Mouse (Mus musculus): ENCODE data around the gene Mmaa. TPM values are rescaled to one million over a fixed set of nuclear protein-coding genes. Genes with fewer than 3 reads are reported as not detected.

The Mmaa gene
- polyA plus RNA-seq, 1 experiment from 2014 or later = 17.2 TPM

DNA sequence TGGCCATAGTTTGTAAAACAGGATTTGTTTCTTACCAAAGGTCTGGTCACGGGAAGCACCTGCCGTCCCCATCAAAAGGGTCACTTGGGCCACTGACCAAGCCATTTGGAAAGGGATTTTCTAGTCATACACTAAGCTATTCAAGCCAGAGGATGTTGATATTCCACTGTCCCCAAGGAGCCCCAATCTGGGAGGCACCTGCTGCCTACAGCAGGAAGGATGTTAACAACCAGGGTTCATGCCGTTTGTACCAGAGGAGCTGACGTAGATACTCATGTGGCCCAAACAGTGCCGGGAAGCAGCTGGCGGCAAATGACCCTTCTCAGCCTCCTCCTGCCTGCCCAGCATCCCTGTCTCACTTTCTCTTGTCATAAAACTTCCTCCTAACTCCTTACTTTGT is 30.8 kb upstream of the Mmaa start:
- H3K27me3 ChIP-seq (ENCODE audit: control insufficient read depth, insufficient read depth, low read length) = no peaks in the 10 kb centered on the region
- H3K9ac ChIP-seq (replicated peaks; ENCODE audit: low read depth, low read length) = no peak overlapping the region
- H3K9me3 ChIP-seq (ENCODE audit: control insufficient read depth, low read length) = no peaks in the 10 kb centered on the region
- no peak overlapping the region for H3K27ac ChIP-seq (ENCODE audit: low read depth, low read length)
- H3K4me2 ChIP-seq (ENCODE audit: low read depth, low read length) = no peak overlapping the region
- H3K4me1 ChIP-seq (ENCODE audit: control insufficient read depth, insufficient read depth, low read length) = no peaks in the 10 kb centered on the region
- WGBS = 82% methylated on average over 6 of the region's 6 CpGs
- H3K4me3 ChIP-seq (ENCODE audit: low read depth, low read length) = no peak overlapping the region
- no peak for ATAC-seq (ENCODE audit: low read depth)
- H3K36me3 ChIP-seq (ENCODE audit: control insufficient read depth, insufficient read depth, low read length) = no peaks in the 10 kb centered on the region

DNA sequence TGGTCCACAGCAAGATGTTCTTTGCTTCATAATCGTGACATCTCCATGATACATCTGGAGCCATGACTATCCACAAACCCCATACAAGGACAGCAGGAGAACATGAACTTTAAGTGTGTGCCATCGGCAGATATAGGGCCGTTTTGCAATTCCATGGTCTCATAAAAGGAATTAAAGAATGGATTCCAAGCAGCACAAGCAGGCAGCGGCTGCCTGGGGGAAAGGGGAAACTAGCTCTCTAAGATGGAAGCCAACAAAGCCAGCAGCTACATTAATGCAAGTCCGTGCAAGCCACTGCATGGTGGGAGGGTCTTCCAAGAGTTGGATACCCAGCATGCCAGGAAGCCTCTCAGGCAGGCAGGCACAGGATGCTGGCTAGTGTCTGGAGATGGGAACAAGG is 30.2 kb upstream of the Mmaa start:
- no peak for ATAC-seq (ENCODE audit: low read depth)
- no peaks in the 10 kb centered on the region for H3K4me1 ChIP-seq (ENCODE audit: control insufficient read depth, insufficient read depth, low read length)
- 81% methylated on average over 5 of the region's 5 CpGs for WGBS

DNA sequence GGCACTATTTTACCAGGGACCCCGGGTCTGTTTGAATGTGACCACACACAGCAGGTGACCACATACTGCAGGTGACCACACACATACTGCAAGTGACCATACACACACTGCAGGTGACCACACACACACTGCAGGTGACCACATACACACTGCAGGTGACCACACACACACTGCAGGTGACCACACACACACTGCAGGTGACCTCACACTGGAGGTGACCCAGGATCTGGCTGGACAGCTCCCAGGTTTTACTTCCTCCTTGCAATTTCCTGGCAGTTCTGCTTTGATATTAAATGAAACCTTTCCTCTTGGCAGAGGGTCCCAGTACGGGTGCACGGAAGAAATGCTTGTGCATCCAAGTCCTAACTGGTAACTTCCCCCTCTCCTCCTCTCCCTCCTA is 29.3 kb upstream of the Mmaa start:
- 70% methylated on average over 3 of the region's 3 CpGs for WGBS

More for the DNA sequence above, 30.2 kb upstream of the Mmaa start:
- H3K4me3 ChIP-seq (ENCODE audit: low read depth, low read length) = no peak overlapping the region
- H3K4me2 ChIP-seq (ENCODE audit: low read depth, low read length) = no peak overlapping the region
- no peak overlapping the region for H3K9ac ChIP-seq (replicated peaks; ENCODE audit: low read depth, low read length)
- no peak overlapping the region for H3K27ac ChIP-seq (ENCODE audit: low read depth, low read length)
- no peaks in the 10 kb centered on the region for H3K9me3 ChIP-seq (ENCODE audit: control insufficient read depth, low read length)
- H3K36me3 ChIP-seq (ENCODE audit: control insufficient read depth, insufficient read depth, low read length) = no peaks in the 10 kb centered on the region
- H3K27me3 ChIP-seq (ENCODE audit: control insufficient read depth, insufficient read depth, low read length) = no peaks in the 10 kb centered on the region

DNA sequence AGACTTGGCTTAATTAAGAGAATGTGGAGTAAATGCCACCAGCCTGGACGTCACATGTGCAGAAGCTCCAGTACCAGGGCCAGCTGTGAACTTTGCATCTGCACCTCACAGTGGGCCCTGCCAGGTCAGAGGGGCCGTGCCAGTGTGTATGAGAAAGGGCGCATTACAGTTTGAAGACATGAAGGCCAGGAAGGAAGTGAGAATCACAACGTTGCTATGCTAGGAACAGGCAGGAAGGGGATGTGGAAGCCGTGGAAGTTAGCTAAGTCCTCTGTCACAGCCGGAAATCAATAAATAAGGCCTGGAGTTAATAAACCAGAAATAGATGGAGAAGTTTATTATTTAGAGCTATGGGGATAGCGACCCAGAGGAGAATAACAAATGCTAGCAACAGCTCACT is 28.4 kb upstream of the Mmaa start:
- 71% methylated on average over 7 of the region's 7 CpGs for WGBS
- Histone ChIP-seq H3K4me3 (ENCODE audit: low read depth, low read length) (no peak overlapping the region), H3K36me3 (ENCODE audit: control insufficient read depth, insufficient read depth, low read length) (no peaks in the 10 kb centered on the region), H3K9me3 (ENCODE audit: control insufficient read depth, low read length) (no peaks in the 10 kb centered on the region), H3K4me1 (ENCODE audit: control insufficient read depth, insufficient read depth, low read length) (no peaks in the 10 kb centered on the region), H3K9ac (replicated peaks; ENCODE audit: low read depth, low read length) (no peak overlapping the region), H3K27me3 (ENCODE audit: control insufficient read depth, insufficient read depth, low read length) (no peaks in the 10 kb centered on the region), H3K27ac (ENCODE audit: low read depth, low read length) (no peak overlapping the region), H3K4me2 (ENCODE audit: low read depth, low read length) (no peak overlapping the region)
- no peak for ATAC-seq (ENCODE audit: low read depth)

More for the DNA sequence above, 29.3 kb upstream of the Mmaa start:
- H3K27me3 ChIP-seq (ENCODE audit: control insufficient read depth, insufficient read depth, low read length) = no peaks in the 10 kb centered on the region
- no peaks in the 10 kb centered on the region for H3K9me3 ChIP-seq (ENCODE audit: control insufficient read depth, low read length)
- no peak overlapping the region for H3K27ac ChIP-seq (ENCODE audit: low read depth, low read length)
- H3K4me2 ChIP-seq (ENCODE audit: low read depth, low read length) = no peak overlapping the region
- H3K4me1 ChIP-seq (ENCODE audit: control insufficient read depth, insufficient read depth, low read length) = no peaks in the 10 kb centered on the region
- ATAC-seq (ENCODE audit: low read depth) = no peak
- H3K9ac ChIP-seq (replicated peaks; ENCODE audit: low read depth, low read length) = no peak overlapping the region
- no peak overlapping the region for H3K4me3 ChIP-seq (ENCODE audit: low read depth, low read length)
- no peaks in the 10 kb centered on the region for H3K36me3 ChIP-seq (ENCODE audit: control insufficient read depth, insufficient read depth, low read length)

DNA sequence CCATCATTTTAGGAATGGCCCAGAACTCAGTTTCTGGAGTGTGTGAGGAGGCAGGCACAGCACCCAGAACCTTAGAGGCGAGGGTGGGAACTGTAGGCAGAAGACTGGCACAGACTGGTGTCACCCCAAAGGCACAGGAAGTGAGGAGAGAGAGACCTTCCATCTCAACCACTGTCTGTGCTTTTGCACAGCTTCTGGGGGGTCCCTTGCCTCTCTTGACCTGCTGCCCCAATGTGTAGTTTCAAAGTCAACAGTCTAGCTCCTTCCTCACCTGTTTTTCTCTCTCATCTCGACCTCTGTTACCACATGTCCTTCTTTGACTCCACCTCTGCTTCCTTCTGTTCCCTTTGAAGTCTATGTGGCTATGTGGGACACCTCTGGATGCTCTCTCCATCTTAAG is 16.1 kb upstream of the Mmaa start:
- Histone ChIP-seq H3K9me3 (ENCODE audit: control insufficient read depth, low read length) (no peaks in the 10 kb centered on the region), H3K27ac (ENCODE audit: low read depth, low read length) (no peak overlapping the region), H3K4me2 (ENCODE audit: low read depth, low read length) (no peak overlapping the region), H3K4me1 (ENCODE audit: control insufficient read depth, insufficient read depth, low read length) (no peaks in the 10 kb centered on the region), H3K9ac (replicated peaks; ENCODE audit: low read depth, low read length) (no peak overlapping the region), H3K27me3 (ENCODE audit: control insufficient read depth, insufficient read depth, low read length) (no peaks in the 10 kb centered on the region), H3K36me3 (ENCODE audit: control insufficient read depth, insufficient read depth, low read length) (no peaks in the 10 kb centered on the region), H3K4me3 (ENCODE audit: low read depth, low read length) (no peak overlapping the region)
- 72% methylated on average over 2 of the region's 2 CpGs for WGBS
- ATAC-seq (ENCODE audit: low read depth) = no peak

DNA sequence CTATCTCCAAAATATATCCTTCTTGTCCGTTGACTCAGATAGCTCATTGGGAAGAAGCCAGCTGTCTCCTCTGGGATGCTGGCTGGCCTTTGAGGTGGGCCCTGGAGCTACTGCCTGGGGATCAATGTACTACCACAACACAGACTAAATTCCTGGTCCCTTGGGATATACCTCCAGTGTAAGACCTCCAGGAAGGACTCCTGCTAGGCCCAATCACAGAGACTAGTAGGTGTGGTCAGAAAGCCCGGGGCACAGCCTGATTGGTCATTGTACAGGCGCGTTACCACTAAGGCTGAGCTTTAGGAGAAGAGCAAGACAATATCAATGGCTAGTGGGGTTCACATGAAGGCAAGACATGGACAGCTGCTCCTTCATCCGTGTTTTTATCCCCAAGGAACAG is 11.2 kb upstream of the Mmaa start:
- WGBS = 70% methylated on average over 5 of the region's 5 CpGs
- H3K4me2 ChIP-seq (ENCODE audit: low read depth, low read length) = no peak overlapping the region

DNA sequence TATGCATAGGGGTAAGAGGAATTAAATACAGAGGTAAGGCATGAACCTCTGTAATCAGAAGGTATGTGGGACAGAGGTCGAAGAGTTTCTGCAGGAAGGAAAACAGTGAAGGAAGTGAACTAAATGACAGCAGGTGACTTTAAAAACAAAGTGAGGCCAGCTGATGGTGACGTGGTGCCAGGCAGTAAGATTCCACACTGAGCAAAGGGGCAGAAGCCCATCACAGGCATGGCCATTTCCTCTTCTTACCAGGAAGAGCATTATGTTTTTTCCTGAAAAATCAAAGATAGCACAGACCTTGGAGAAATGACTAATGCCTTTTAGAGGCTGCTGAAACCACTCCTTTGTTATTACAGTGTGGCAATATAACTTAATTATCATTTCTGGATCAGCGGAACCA is 6.8 kb upstream of the Mmaa start:
- no peak overlapping the region for H3K4me3 ChIP-seq (ENCODE audit: low read depth, low read length)
- no peaks in the 10 kb centered on the region for H3K27me3 ChIP-seq (ENCODE audit: control insufficient read depth, insufficient read depth, low read length)
- H3K4me1 ChIP-seq (ENCODE audit: control insufficient read depth, insufficient read depth, low read length) = no peaks in the 10 kb centered on the region
- H3K27ac ChIP-seq (ENCODE audit: low read depth, low read length) = no peak overlapping the region
- no peaks in the 10 kb centered on the region for H3K36me3 ChIP-seq (ENCODE audit: control insufficient read depth, insufficient read depth, low read length)
- H3K9me3 ChIP-seq (ENCODE audit: control insufficient read depth, low read length) = no peaks in the 10 kb centered on the region
- ATAC-seq (ENCODE audit: low read depth) = no peak
- no peak overlapping the region for H3K9ac ChIP-seq (replicated peaks; ENCODE audit: low read depth, low read length)
- 84% methylated on average over 3 of the region's 3 CpGs for WGBS
- no peak overlapping the region for H3K4me2 ChIP-seq (ENCODE audit: low read depth, low read length)

More for the DNA sequence above, 11.2 kb upstream of the Mmaa start:
- H3K27me3 ChIP-seq (ENCODE audit: control insufficient read depth, insufficient read depth, low read length) = no peaks in the 10 kb centered on the region
- H3K4me3 ChIP-seq (ENCODE audit: low read depth, low read length) = no peak overlapping the region
- no peak for ATAC-seq (ENCODE audit: low read depth)
- H3K27ac ChIP-seq (ENCODE audit: low read depth, low read length) = no peak overlapping the region
- H3K9ac ChIP-seq (replicated peaks; ENCODE audit: low read depth, low read length) = no peak overlapping the region
- no peaks in the 10 kb centered on the region for H3K9me3 ChIP-seq (ENCODE audit: control insufficient read depth, low read length)
- H3K36me3 ChIP-seq (ENCODE audit: control insufficient read depth, insufficient read depth, low read length) = no peaks in the 10 kb centered on the region
- no peaks in the 10 kb centered on the region for H3K4me1 ChIP-seq (ENCODE audit: control insufficient read depth, insufficient read depth, low read length)

DNA sequence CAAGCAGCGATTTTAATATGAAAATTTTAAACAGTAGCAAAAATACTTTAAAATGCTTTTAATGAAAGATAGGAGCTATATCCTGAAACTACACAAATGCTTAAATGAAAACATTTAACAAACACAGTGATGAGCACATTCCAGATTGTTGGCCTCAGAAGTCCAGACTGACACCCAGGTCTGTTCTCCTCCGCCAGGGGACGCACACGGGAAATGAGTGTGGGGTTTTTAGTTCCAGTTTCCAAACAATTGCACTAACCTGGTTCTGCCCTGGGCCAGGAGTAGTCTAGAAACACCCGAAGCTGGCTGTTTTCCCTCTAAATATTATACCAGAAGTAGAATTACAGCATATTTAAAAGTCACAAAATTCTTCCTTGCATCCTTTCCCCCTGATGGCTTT is 5.0 kb upstream of the Mmaa start:
- H3K4me2 ChIP-seq (ENCODE audit: low read depth, low read length) = no peak overlapping the region
- 88% methylated on average over 5 of the region's 5 CpGs for WGBS
- ATAC-seq (ENCODE audit: low read depth) = no peak

DNA sequence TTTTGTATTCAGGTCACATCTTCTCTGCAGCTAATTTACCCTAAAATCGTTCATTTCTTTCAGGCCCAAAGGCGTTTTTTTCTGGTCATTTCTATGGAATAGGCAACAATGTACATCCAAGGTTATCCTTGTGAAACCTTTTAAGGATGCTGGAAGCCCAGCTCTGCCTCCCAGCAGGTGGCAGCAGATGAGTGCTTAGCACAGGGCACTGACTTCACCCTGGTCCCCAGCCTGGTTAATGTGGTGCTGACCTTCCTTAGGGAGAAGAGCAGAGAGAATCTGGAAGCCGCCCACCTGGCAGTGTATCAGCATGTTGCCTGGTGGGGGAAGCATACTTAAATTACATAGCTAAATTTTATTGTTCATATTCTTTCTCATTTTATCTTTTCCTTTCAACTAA is 3.0 kb upstream of the Mmaa start:
- Histone ChIP-seq H3K4me1 (ENCODE audit: control insufficient read depth, insufficient read depth, low read length) (peaks cover 11% of the 10 kb centered on the region), H3K27ac (ENCODE audit: low read depth, low read length) (no peak overlapping the region), H3K9me3 (ENCODE audit: control insufficient read depth, low read length) (no peaks in the 10 kb centered on the region), H3K27me3 (ENCODE audit: control insufficient read depth, insufficient read depth, low read length) (no peaks in the 10 kb centered on the region), H3K9ac (replicated peaks; ENCODE audit: low read depth, low read length) (no peak overlapping the region), H3K36me3 (ENCODE audit: control insufficient read depth, insufficient read depth, low read length) (no peaks in the 10 kb centered on the region), H3K4me3 (ENCODE audit: low read depth, low read length) (no peak overlapping the region), H3K4me2 (ENCODE audit: low read depth, low read length) (no peak overlapping the region)
- 30% methylated on average over 3 of the region's 3 CpGs for WGBS
- ATAC-seq (ENCODE audit: low read depth) = no peak

More for the DNA sequence above, 5.0 kb upstream of the Mmaa start:
- no peak overlapping the region for H3K9ac ChIP-seq (replicated peaks; ENCODE audit: low read depth, low read length)
- no peaks in the 10 kb centered on the region for H3K9me3 ChIP-seq (ENCODE audit: control insufficient read depth, low read length)
- no peaks in the 10 kb centered on the region for H3K4me1 ChIP-seq (ENCODE audit: control insufficient read depth, insufficient read depth, low read length)
- H3K27ac ChIP-seq (ENCODE audit: low read depth, low read length) = no peak overlapping the region
- H3K4me3 ChIP-seq (ENCODE audit: low read depth, low read length) = no peak overlapping the region
- no peaks in the 10 kb centered on the region for H3K36me3 ChIP-seq (ENCODE audit: control insufficient read depth, insufficient read depth, low read length)
- H3K27me3 ChIP-seq (ENCODE audit: control insufficient read depth, insufficient read depth, low read length) = no peaks in the 10 kb centered on the region

Measured in neural tube, embryonic 14.5 days (tissue).